Mouse (Mus musculus) forebrain, embryonic 11.5 days (tissue): Measurements from ENCODE around the gene 1110059G10Rik. TPM values are rescaled to one million over a fixed set of nuclear protein-coding genes. Genes with fewer than 3 reads are reported as not detected.

Experiments
- ATAC-seq: fragments of 200-750 bp; cut with Nextera tagmentation; replicated peaks from 2 replicates; pipeline ENCODE4 v1.8.0; 2017; ENCODE audit warnings: moderate TSS enrichment; ENCODE audit not compliant: low FRiP score
- DNase-seq: peaks from one replicate; pipeline ENCODE4 v3.0.0-alpha.2; 2017; ENCODE audit warnings: low spot score
- H3K27ac ChIP-seq: fragments of 300-500 bp; sonication (generic); 2 replicates; pipeline ENCODE4 v1.5.1; 2014; ENCODE audit warnings: low read depth, low read length
- H3K27me3 ChIP-seq: fragments of 300-500 bp; sonication (generic); 2 replicates; pipeline ENCODE4 v1.6.1; 2014; ENCODE audit warnings: mild to moderate bottlenecking, low read length, mixed read lengths; ENCODE audit not compliant: control insufficient read depth, insufficient read depth
- H3K36me3 ChIP-seq: fragments of 300-500 bp; sonication (generic); 2 replicates; pipeline ENCODE4 v1.6.1; 2014; ENCODE audit warnings: mild to moderate bottlenecking, low read length, moderate library complexity, mixed read lengths; ENCODE audit not compliant: control insufficient read depth, insufficient read depth
- H3K4me1 ChIP-seq: fragments of 300-500 bp; sonication (generic); replicated peaks from 2 replicates; pipeline ENCODE4 v1.6.1; 2014; ENCODE audit warnings: low read length, mixed read lengths; ENCODE audit not compliant: control insufficient read depth, insufficient read depth
- H3K4me2 ChIP-seq: fragments of 300-500 bp; sonication (generic); 2 replicates; pipeline ENCODE4 v1.6.1; 2014; ENCODE audit warnings: low read depth, mild to moderate bottlenecking, low read length, moderate library complexity, mixed read lengths; ENCODE audit not compliant: severe bottlenecking
- H3K4me3 ChIP-seq: fragments of 300-500 bp; sonication (generic); 2 replicates; pipeline ENCODE4 v1.5.1; 2014; ENCODE audit warnings: low read depth, low read length
- H3K9ac ChIP-seq: fragments of 300-500 bp; sonication (generic); 2 replicates; pipeline ENCODE4 v1.6.1; 2014; ENCODE audit warnings: low read length
- H3K9me3 ChIP-seq: fragments of 300-500 bp; sonication (generic); 2 replicates; pipeline ENCODE4 v1.6.1; 2016; ENCODE audit warnings: low read length, mixed read lengths; ENCODE audit not compliant: control insufficient read depth
- WGBS: fragments of 180-500 bp; shearing (Covaris S2); extraction: QIAGEN DNeasy Blood & Tissue Kit; methylation state at CpG from one replicate; pipeline ENCODE4 v1.1.7; 2014; 5-methylcytosine and 5-hydroxymethylcytosine counted together
- polyA plus RNA-seq: library from polyadenylated mRNA; unstranded; fragments of >200 nt; fragmentation: Nextera tagmentation; extraction: Ambion mirVana; gene quantifications from 2 replicates; pipeline ENCODE4 v1.2.1, GENCODE M21; 2014

1110059G10Rik gene
- polyA plus RNA-seq, 1 experiment from 2014 or later: 31.9 TPM

DNA sequence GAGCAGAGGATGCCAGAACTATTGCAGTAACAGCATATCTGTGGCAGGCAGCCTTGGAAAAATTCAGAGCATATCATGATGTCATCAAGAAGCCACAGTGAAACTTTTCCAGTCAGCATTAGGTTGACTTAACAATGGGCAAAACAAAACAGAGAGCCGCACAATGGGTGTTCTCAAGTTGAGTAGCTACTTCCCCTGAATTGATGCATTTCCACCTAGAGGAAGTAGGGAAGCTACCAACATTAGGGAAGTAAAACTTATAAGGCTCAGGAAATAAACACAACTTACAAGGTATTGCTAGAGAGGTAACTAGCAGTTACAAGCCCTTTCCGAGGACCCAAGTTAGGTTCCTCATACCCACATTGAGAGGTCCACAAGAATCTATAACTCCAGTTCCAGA, 49.8 kb downstream of the 1110059G10Rik start:
- Histone ChIP-seq H3K36me3 (no peaks in the 10 kb centered on the region), H3K9me3 (no peaks in the 10 kb centered on the region; the same call in 1 of the 2 replicates), H3K4me1 (peaks cover 2% of the 10 kb centered on the region; the same call in 1 of the 2 replicates), H3K27me3 (no peaks in the 10 kb centered on the region), H3K27ac (no peak overlapping the region), H3K9ac (no peak overlapping the region), H3K4me3 (no peak overlapping the region), H3K4me2 (no peak overlapping the region)
- DNase-seq (no peak), ATAC-seq (no peak)
- WGBS: 87% methylated on average over 2 of the region's 2 CpGs

Other genes starting within 250 kb of the 1110059G10Rik start
- not detected in 2 replicates for gene Topaz1, start 203.7 kb downstream of the 1110059G10Rik start, polyA plus RNA-seq
- 5.6 and 6.0 TPM in 2 replicates for gene Tcaim, start 145.5 kb downstream of the 1110059G10Rik start, polyA plus RNA-seq
- 0.67 TPM in 1 of 2 replicates, not detected in the other for gene Gm35549, start 107.0 kb downstream of the 1110059G10Rik start, polyA plus RNA-seq
- gene Zfp445, start 85.0 kb downstream of the 1110059G10Rik start, polyA plus RNA-seq: 75.9 and 81.8 TPM in 2 replicates
- 5.5 and 5.7 TPM in 2 replicates for gene Zkscan7, start 65.3 kb downstream of the 1110059G10Rik start, polyA plus RNA-seq
- gene Zfp105, start 27.9 kb downstream of the 1110059G10Rik start, polyA plus RNA-seq: 32.2 and 34.8 TPM in 2 replicates
- 93.9 and 109 TPM in 2 replicates for gene Kif15, start within 50 bp of the 1110059G10Rik start, polyA plus RNA-seq
- 17.2 and 17.6 TPM in 2 replicates for gene Tmem42, start 70.3 kb upstream of the 1110059G10Rik start, polyA plus RNA-seq
- gene Tgm4, start 83.7 kb upstream of the 1110059G10Rik start, polyA plus RNA-seq: 0.47 and 1.3 TPM in 2 replicates
- 69.1 and 69.2 TPM in 2 replicates for gene Zdhhc3, start 162.2 kb upstream of the 1110059G10Rik start, polyA plus RNA-seq
- gene Exosc7, start 162.2 kb upstream of the 1110059G10Rik start, polyA plus RNA-seq: 133 and 142 TPM in 2 replicates
- not detected in 2 replicates for gene Clec3b, start 199.9 kb upstream of the 1110059G10Rik start, polyA plus RNA-seq